Mouse (Mus musculus): ENCODE measurements around the gene Golga5.

Golga5 gene

DNA sequence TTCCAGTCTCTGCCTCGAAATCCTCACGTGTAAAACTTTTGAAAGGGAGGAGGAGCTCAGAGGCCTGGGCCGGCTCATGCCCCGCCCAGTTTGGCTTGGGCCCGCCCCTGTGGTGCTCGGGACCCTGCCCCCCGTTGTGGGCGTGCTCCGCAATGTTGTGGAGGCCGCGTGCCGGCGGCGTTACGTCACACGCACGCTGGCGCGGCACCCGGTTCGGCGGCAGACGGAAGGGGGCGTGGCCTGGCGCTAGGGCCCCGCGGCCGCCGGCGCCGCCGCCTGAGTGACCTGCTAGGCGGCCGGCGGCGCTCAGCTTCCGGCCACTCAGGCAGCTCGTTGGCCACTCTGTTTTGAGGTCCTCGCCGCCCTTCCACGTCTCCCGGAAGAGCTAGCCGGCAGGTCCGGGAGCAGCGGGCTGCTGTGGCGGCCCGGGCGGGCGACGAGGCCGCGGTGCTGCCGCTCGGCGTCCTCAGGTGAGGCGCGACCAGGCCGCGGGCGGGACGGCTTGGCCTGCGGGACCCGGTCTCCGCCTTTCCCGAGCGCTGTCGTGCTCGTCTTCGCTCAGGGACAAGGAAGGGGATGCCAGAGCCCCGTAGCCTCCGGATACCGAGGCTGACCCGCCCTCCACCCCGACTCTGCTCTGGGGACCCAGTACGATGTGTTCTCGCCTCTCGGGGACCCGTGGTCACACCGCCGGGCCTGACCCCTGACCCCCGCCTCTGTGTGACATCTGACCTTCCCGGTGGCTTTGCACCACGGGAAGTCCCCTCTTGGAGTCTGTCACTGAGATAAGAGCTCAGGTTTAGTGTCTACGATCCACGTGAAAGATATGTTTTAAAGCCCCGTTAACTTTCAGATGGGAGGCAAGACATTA, at the start of gene Golga5:
Gene Golga5, plus strand, starts transcription at position 242 of the 871 bp plus-strand sequence.
- peak; percentile 95 to 96 for DNase-seq (ENCODE audit: low spot score in 2 of 2)

DNA sequence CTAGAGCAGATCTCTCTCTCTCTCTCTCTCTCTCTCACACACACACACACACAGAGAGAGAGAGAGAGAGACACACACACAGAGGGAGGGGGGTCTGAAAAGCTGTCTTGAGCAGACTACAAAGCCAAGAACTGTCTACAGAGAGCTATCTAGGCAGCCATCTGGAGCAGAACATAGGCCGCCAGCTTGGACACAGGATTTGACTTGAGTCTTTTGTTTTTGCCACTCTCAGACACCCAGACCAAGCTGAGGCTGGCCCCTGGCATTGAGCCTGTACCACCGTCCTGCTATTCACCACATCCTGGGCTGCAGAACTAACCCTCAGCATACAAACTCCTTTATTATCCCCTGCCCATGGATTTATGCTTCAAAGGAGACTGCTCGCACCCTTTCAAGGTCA, 49.4 kb upstream of the Golga5 start:
- DNase-seq (ENCODE audit: low spot score in 2 of 2), result no peak

DNA sequence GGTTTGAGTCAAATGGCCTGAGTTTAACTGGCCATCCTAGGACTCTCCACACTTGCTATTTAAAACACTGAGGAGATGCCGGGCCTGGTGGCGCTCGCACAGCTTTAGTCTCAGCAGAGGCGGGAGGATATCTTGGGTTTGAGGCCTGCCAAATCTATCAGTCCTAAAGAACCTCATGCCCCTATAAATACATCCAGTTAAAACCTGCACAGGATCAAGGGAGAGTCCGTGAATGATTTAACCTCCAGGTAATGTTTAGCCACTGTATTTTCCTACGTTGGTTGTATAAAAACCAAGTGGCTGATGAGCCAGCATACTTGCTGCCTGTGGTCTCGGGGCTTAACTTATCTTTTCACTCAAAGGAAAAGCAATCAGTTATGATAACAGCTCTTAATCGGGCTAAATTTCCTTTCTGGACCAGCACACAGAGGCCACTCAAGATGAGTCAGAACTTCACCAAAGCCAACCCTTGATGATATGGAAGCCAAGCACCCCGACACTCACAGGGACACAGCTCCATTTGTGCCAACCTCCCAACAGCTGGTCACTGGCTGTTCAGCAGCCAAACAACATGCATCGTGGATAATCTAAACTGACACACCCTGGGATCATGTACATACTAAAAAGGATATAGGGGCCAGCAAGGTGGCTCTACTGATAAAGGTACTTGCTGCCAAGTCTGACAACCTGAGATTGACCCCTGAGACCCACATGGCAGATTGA, 48.6 kb upstream of the Golga5 start:
- DNase-seq (ENCODE audit: low spot score in 2 of 2), result no peak

DNA sequence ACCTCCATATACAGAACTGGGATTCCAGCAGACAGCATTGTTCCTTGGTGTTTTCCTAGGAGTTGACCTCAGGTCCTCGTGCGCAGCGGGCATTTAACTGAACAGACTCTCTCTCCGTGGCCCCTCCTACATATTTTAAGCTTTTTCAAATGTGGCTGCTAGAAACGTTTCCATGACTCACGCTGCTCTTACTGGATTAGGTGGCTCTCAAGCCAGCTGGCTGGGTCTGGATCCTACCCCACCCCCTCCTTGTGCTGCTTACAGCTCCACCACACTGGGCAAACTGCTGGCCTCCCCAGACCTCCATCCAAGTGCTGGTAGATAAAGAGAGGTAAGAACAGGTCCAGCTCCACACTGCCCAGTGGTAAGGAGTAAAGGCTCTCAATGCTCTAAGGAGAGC, 46.9 kb upstream of the Golga5 start:
- DNase-seq (ENCODE audit: low spot score in 2 of 2), result no peak

GRCm38 (mm10) chr12:102422623-102423320, 46.2 kb upstream of the Golga5 start:
- no peak for DNase-seq (ENCODE audit: low spot score in 2 of 2)

GRCm38 (mm10) chr12:102423625-102424024, 45.3 kb upstream of the Golga5 start:
- DNase-seq (ENCODE audit: low spot score in 2 of 2), result no peak

- no peak for DNase-seq (ENCODE audit: low spot score in 2 of 2)
These were observed 44.5 kb upstream of the Golga5 start for GRCm38 (mm10) chr12:102424456-102424855.

GRCm38 (mm10) chr12:102425048-102425578, 43.8 kb upstream of the Golga5 start:
- no peak for DNase-seq (ENCODE audit: low spot score in 2 of 2)

DNA sequence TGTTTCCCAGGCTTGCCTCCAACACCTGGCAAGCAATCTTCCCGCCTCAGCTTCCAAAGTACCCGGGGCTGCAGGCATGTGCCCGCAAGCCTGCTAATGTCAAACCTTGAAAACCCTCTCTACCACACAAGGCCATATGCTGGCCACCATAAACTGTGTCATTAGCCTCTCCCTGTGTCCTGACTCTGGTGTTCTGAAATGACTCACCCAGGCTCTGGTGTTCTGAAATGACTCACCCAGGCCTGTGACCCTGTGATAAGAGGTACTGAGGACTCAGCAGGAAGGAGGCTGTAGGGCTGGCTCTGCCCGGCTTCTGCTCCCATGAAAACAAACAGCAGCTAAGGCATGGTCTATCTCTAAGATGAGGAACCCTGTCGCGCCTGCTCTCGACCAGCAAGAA, 42.6 kb upstream of the Golga5 start:
- DNase-seq (ENCODE audit: low spot score in 2 of 2), result no peak

DNA sequence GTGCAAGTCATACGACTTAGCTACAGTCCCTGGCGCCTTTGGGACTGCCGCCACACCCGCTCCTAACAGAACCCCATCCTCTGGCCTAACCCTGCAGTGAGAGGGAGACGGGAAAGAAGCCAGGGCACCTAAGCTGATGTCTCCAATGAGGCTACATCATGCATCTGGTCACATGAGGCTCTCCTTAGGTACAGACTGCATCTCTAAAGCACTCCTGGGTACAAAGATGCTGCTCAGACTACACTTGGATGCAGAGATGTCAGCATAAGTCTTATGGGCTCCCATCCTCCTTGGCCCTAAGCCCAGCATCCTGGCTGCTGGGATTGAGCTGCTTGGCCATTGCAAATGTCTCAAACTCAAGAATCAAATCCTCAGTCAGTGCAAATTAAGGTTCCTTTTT, 39.3 kb upstream of the Golga5 start:
- no peak for DNase-seq (ENCODE audit: low spot score in 2 of 2)

DNA sequence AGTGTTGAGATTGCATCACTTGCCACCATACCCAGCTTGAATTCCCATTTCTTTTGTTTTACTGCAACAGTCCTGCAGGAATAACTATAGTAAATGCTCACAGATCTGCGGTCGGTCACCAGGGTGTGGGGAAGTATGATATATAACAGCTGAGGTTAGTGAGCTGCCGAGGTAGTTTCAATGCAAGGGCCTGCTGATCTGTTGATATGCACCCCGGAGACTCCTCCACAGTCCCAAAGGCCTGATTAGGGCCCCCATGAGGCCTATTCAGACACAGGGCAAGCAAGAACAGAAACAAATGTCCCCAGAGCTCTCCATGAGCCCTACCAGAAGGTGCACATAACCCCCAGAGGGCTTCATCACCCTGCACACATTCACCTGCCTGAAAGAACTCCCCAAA, 38.7 kb upstream of the Golga5 start:
- DNase-seq (ENCODE audit: low spot score in 2 of 2), result no peak

GRCm38 (mm10) chr12:102432238-102432637, 36.7 kb upstream of the Golga5 start:
- no peak for DNase-seq (ENCODE audit: low spot score in 2 of 2)

DNA sequence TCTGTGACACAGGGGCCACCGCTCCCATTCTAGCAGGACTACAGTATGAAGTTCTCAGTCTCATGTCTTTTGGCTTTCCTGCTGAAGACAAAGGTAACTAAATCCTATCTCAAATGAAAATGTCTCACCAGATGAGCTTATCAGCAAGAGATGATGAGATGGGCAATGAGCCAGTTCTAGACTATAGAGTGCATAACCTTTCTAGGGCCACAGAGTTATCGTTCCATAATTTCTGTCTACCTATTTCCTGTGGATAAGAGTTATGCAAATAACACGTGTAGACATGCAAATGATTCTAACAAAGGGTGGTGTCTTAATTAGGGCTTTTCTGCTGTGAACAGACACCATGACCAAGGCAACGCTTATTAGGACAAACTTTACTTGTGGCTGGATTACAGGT, 34.8 kb upstream of the Golga5 start:
- DNase-seq (ENCODE audit: low spot score in 2 of 2), result no peak

DNA sequence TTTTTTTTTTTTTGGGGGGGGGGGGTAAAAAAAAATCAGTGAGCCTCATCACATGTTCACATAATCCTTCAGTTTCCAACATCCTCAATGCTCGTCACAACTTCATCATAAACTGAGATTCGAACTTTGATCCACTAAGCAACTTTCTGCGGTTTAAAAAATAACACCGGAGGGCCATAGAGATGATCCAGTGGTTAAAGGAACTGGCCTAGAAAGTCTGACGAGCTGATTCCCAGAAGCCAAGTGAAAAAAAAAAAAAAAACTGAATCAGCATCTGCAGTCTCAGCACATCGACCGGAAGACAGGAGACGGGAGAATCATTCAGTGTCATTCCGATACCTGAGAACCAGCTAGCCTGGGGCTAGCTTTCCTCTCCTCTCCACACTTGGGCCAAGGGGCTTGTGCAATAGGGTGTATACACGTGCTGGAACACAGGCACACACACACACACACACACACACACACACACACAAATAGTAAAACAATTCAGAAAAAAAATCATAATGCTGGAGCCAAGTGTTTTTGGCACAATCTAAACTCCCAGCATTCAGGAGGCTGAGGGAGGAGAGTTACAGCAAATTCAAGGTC, 31.9 kb upstream of the Golga5 start:
- DNase-seq (ENCODE audit: low spot score in 2 of 2), result no peak

DNA sequence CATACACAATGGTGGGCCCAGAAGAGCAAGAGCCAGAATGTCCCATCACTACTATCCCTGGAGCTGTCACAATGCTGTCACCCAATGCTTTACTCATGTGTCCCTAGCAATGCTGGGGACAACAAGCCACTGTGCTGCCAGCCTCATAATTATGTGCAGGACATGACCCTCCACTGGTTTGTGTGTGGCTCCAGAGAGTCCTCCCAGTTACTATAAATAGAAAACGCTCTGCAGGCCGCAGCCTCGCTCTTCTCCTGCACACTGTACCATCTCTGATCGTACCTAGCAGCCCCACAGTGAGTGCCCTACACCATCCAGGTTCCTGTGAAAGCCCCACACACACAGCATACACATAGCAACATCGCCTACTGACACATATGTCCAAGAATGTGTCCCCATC, 31.0 kb upstream of the Golga5 start:
- no peak for DNase-seq (ENCODE audit: low spot score in 2 of 2)

DNA sequence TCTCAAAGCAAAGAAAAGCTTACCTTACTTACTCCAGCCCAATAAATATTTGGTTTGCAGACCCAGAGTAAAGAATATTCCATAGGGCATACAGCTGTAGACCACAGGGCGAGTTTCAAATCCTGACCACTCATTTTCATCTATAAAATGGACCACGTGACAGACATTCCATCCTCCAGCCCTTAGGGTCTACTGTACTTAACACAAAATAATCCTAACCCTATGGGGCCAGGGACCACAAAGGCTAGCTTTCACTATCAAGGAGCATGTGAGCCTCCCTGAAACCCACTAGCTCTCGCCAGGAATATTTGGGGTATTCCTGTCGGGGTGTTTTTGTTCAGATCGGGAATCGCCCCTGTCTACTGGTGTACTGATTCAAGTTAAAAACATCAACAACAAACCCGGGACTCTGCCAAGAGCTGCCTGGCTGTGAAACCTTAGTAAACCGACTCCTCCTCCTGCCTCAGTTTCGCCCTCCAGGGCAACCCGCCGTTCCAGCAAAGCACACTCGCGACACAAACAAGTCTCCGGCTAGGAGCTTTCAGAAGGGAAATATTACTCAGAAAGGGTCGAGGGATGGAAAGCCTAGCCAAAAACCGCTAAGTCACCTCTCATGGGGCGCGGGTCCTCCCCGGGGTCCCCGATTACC, 29.8 kb upstream of the Golga5 start:
- DNase-seq (ENCODE audit: low spot score in 2 of 2), result no peak

DNA sequence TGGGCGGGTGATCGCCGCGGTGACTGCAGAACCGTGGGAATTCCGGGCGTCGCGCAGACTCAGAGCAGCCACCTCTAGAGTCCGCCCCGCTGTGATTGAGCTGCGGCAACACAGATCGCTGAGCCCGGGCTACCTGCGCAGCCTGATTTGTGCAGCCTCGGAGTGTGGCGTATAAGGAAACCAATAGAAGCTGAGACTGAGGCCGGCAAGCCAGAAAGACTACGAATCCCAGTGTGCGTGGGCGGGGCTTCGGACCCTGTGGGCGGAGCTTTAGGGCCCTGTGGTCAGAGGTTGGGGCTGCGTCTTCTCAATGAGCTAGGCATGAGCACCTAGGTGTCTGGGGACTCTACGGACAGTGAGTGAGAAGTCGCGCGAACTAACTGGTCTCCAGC, 29.3 kb upstream of the Golga5 start, which contains the start of gene Lgmn:
Gene Lgmn, minus strand, starts transcription at position 182 of the 392 bp plus-strand sequence.
- peak; percentile 96 to 98 for DNase-seq (ENCODE audit: low spot score in 2 of 2)

- DNase-seq (ENCODE audit: low spot score in 2 of 2), result no peak
These were observed 28.4 kb upstream of the Golga5 start for GRCm38 (mm10) chr12:102440551-102440950.

DNA sequence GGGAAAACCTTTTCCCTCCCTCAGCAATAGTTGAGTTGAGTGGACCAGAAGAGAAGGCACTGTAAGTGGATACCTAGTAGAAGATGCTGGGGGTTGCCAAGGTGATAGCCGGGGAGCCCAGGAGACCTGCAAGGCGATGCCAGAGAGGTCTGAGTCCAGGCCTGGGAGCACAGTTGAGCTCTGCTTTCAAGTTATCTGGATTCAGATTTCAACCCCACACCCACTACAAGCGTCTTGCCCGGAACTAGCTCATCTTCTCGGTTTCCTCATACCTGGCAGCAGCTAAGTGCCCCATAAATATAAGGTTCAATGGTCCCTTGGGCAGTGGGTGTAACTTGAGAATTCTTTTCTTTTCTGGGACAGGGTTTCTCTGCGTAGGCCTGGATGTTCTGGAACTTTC, 27.8 kb upstream of the Golga5 start:
- no peak for DNase-seq (ENCODE audit: low spot score in 2 of 2)

DNA sequence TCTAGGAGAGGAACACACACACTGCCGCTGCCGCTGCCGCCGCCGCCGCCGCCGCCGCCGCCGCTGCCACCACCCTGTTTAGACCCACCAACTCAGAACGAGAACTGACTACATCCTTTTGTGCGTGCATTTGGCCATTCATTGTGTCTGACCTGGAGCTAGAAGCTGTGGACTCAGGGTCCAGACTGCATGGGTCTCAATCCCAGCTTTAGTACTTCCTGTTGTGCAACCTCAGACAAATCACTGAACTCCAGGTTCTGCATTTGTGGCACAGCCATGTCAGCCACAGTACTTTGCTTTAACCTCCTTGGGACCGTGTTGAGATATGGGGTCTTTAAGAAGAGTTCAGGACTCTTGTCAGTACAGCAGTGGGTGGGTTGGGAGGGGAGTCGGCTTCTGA, 26.3 kb upstream of the Golga5 start:
- DNase-seq (ENCODE audit: low spot score in 2 of 2), result no peak

DNA sequence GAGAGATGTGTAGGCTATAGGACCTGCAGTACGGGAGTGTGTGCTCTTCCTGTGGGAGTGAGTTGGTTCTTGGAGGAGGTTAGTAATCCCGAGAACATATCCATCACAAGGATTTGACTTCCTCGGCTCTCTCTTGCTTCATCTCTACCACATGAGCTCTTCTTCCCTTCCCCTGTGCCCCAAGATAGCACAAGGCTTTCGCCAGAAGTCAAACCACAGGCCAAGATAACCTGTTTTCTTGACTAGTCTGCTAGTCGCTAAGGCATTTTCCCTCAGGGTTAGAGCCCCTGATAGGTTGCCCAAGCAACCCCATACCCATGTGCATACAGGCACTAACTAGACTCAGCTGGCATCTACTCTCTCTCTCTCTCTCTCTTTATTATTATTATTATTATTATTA, 25.3 kb upstream of the Golga5 start:
- no peak for DNase-seq (ENCODE audit: low spot score in 2 of 2)

All from frontal cortex, postnatal 10 days (tissue).